Mouse (Mus musculus) forebrain, embryonic 16.5 days (tissue): ENCODE data around the gene Asgr2. TPM values are rescaled to one million over a fixed set of nuclear protein-coding genes. Genes with fewer than 3 reads are reported as not detected.
"Not testable (repeated sequence)": the region's sequence is repeated elsewhere in the genome, so short reads cannot be mapped to it uniquely, and the experiment has no call there.

Experiments
- ATAC-seq: fragments of 200-750 bp; cut with Nextera tagmentation; 2 replicates; pipeline ENCODE4 v1.8.0; 2017; ENCODE audit warnings: mild to moderate bottlenecking, moderate library complexity
- H3K27ac ChIP-seq: fragments of 300-500 bp; sonication (generic); 2 replicates; pipeline ENCODE4 v1.5.1; 2014; ENCODE audit warnings: low read length, control low read depth
- H3K27me3 ChIP-seq: fragments of 300-500 bp; sonication (generic); replicated peaks from 2 replicates; pipeline ENCODE4 v1.6.1; 2014; ENCODE audit warnings: low read length; ENCODE audit not compliant: control insufficient read depth, insufficient read depth
- H3K36me3 ChIP-seq: fragments of 300-500 bp; sonication (generic); 2 replicates; pipeline ENCODE4 v1.6.1; 2014; ENCODE audit not compliant: control insufficient read depth, insufficient read depth
- H3K4me1 ChIP-seq: fragments of 300-500 bp; sonication (generic); replicated peaks from 2 replicates; pipeline ENCODE4 v1.6.1; 2014; ENCODE audit warnings: low read length; ENCODE audit not compliant: control insufficient read depth, insufficient read depth
- H3K4me2 ChIP-seq: fragments of 300-500 bp; sonication (generic); 2 replicates; pipeline ENCODE4 v1.6.1; 2014; ENCODE audit warnings: mild to moderate bottlenecking, low read length, control low read depth
- H3K4me3 ChIP-seq: fragments of 300-500 bp; sonication (generic); replicated peaks from 2 replicates; pipeline ENCODE4 v1.5.1; 2014; ENCODE audit warnings: mild to moderate bottlenecking, low read length, control low read depth
- H3K9ac ChIP-seq: fragments of 300-500 bp; sonication (generic); replicated peaks from 2 replicates; pipeline ENCODE4 v1.6.1; 2014; ENCODE audit warnings: low read depth, low read length, control low read depth
- H3K9me3 ChIP-seq: fragments of 300-500 bp; sonication (generic); 2 replicates; pipeline ENCODE4 v1.6.1; 2016; ENCODE audit warnings: low read length; ENCODE audit not compliant: control insufficient read depth
- WGBS: fragments of 180-500 bp; shearing (Covaris S2); extraction: QIAGEN DNeasy Blood & Tissue Kit; methylation state at CpG from one replicate; pipeline ENCODE4 v1.1.7; 2014; 5-methylcytosine and 5-hydroxymethylcytosine counted together
- polyA plus RNA-seq: library from polyadenylated mRNA; unstranded; fragments of >200 nt; fragmentation: Nextera tagmentation; extraction: Ambion mirVana; gene quantifications from 2 replicates; pipeline ENCODE4 v1.2.1, GENCODE M21; 2015

The Asgr2 gene
- polyA plus RNA-seq, 1 experiment from 2014 or later, result not detected

GRCm38 (mm10) chr11:70114562-70114961 lies 22.1 kb downstream of the Asgr2 start:
- WGBS, result 84% methylated on average over 4 of the region's 4 CpGs
- Histone ChIP-seq H3K4me1 (no peaks in the 10 kb centered on the region), H3K9ac (no peak overlapping the region), H3K27ac (no peak overlapping the region), H3K27me3 (no peaks in the 10 kb centered on the region), H3K9me3 (no peaks in the 10 kb centered on the region), H3K36me3 (no peaks in the 10 kb centered on the region), H3K4me2 (no peak overlapping the region), H3K4me3 (no peak overlapping the region)
- ATAC-seq, result no peak

GRCm38 (mm10) chr11:70115901-70116300 lies 23.5 kb downstream of the Asgr2 start:
- Histone ChIP-seq H3K9me3 (no peaks in the 10 kb centered on the region), H3K4me3 (no peak overlapping the region), H3K36me3 (no peaks in the 10 kb centered on the region), H3K4me1 (no peaks in the 10 kb centered on the region), H3K27me3 (no peaks in the 10 kb centered on the region), H3K9ac (no peak overlapping the region), H3K4me2 (no peak overlapping the region), H3K27ac (no peak overlapping the region)
- ATAC-seq, result no peak
- WGBS, result 95% methylated on average over 3 of the region's 3 CpGs

- H3K9me3 ChIP-seq, result no peaks in the 10 kb centered on the region
- 81% methylated on average over 9 of the region's 9 CpGs for WGBS
Measured at GRCm38 (mm10) chr11:70129926-70130379, 37.5 kb downstream of the Asgr2 start, which contains the start of gene Mgl2. Mgl2 (plus strand) TSS chr11:70130329.

GRCm38 (mm10) chr11:70135001-70135400 lies 42.6 kb downstream of the Asgr2 start:
- H3K4me1 ChIP-seq, H3K27me3 ChIP-seq, H3K36me3 ChIP-seq, H3K27ac ChIP-seq, ATAC-seq, H3K9ac ChIP-seq, H3K9me3 ChIP-seq, H3K4me2 ChIP-seq, H3K4me3 ChIP-seq: not testable (repeated sequence)
- WGBS, result 84% methylated on average over 3 of the region's 3 CpGs

More at GRCm38 (mm10) chr11:70129926-70130379, 37.5 kb downstream of the Asgr2 start, which contains the start of gene Mgl2:
- Histone ChIP-seq H3K27me3 (no peaks in the 10 kb centered on the region), H3K4me1 (no peaks in the 10 kb centered on the region), H3K36me3 (no peaks in the 10 kb centered on the region), H3K27ac (no peak within 1 kb of the TSS), H3K9ac (no peak within 1 kb of the TSS), H3K4me2 (no peak within 1 kb of the TSS), H3K4me3 (no peak within 1 kb of the TSS)
- ATAC-seq, result no peak

GRCm38 (mm10) chr11:70135925-70136324 lies 43.5 kb downstream of the Asgr2 start:
- not testable (repeated sequence) for H3K36me3 ChIP-seq, H3K4me1 ChIP-seq, H3K4me2 ChIP-seq, H3K27me3 ChIP-seq, H3K27ac ChIP-seq, H3K9ac ChIP-seq, H3K4me3 ChIP-seq, H3K9me3 ChIP-seq, ATAC-seq
- 92% methylated on average over 8 of the region's 8 CpGs for WGBS

- no peaks in the 10 kb centered on the region for H3K4me1 ChIP-seq
- no peaks in the 10 kb centered on the region for H3K27me3 ChIP-seq
- H3K27ac ChIP-seq, result no peak overlapping the region
- no peak overlapping the region for H3K9ac ChIP-seq
- no peak overlapping the region for H3K4me2 ChIP-seq
- no peak overlapping the region for H3K4me3 ChIP-seq
- WGBS, result 88% methylated on average over 10 of the region's 10 CpGs
- H3K9me3 ChIP-seq, result no peaks in the 10 kb centered on the region
- no peak for ATAC-seq
- H3K36me3 ChIP-seq, result no peaks in the 10 kb centered on the region
Measured at GRCm38 (mm10) chr11:70139171-70139570, 46.7 kb downstream of the Asgr2 start.

- 62% methylated on average over 3 of the region's 3 CpGs for WGBS
- Histone ChIP-seq H3K36me3 (no peaks in the 10 kb centered on the region), H3K9me3 (no peaks in the 10 kb centered on the region), H3K27me3 (no peaks in the 10 kb centered on the region), H3K4me3 (no peak overlapping the region), H3K9ac (no peak overlapping the region), H3K27ac (no peak overlapping the region), H3K4me1 (no peaks in the 10 kb centered on the region), H3K4me2 (no peak overlapping the region)
- ATAC-seq, result no peak
Measured at GRCm38 (mm10) chr11:70151072-70151471, 58.6 kb downstream of the Asgr2 start.

Other genes starting within 250 kb of the Asgr2 start
- gene Plscr3, start 246.3 kb upstream of the Asgr2 start, polyA plus RNA-seq, result 55.0 and 57.7 TPM in 2 replicates
- gene Tnk1, start 233.9 kb upstream of the Asgr2 start, polyA plus RNA-seq, result 0.29 and 0.39 TPM in 2 replicates
- not detected in 2 replicates for gene Tmem95, start 214.6 kb upstream of the Asgr2 start, polyA plus RNA-seq
- 1.3 and 1.9 TPM in 2 replicates for gene Kctd11, start 211.2 kb upstream of the Asgr2 start, polyA plus RNA-seq
- 0.48 and 0.49 TPM in 2 replicates for gene Acap1, start 197.1 kb upstream of the Asgr2 start, polyA plus RNA-seq
- gene 2810408A11Rik, start 191.7 kb upstream of the Asgr2 start, polyA plus RNA-seq, result 16.4 and 18.5 TPM in 2 replicates
- gene Neurl4, start 191.6 kb upstream of the Asgr2 start, polyA plus RNA-seq, result 19.0 and 21.5 TPM in 2 replicates
- gene Gps2, start 178.8 kb upstream of the Asgr2 start, polyA plus RNA-seq, result 81.2 and 91.8 TPM in 2 replicates
- 1,142 and 1,181 TPM in 2 replicates for gene Eif5a, start 170.7 kb upstream of the Asgr2 start, polyA plus RNA-seq
- gene Ybx2, start 156.8 kb upstream of the Asgr2 start, polyA plus RNA-seq, result 3.3 and 3.4 TPM in 2 replicates
- gene Slc2a4, start 144.5 kb upstream of the Asgr2 start, polyA plus RNA-seq, result 6.6 and 6.7 TPM in 2 replicates
- gene Cldn7, start 127.9 kb upstream of the Asgr2 start, polyA plus RNA-seq, result 0.84 TPM in 1 of 2 replicates, not detected in the other
- 19.0 and 24.6 TPM in 2 replicates for gene Ctdnep1, start 111.5 kb upstream of the Asgr2 start, polyA plus RNA-seq
- gene Elp5, start 110.1 kb upstream of the Asgr2 start, polyA plus RNA-seq, result 166 and 167 TPM in 2 replicates
- gene Gabarap, start 101.5 kb upstream of the Asgr2 start, polyA plus RNA-seq, result 563 and 565 TPM in 2 replicates
- 63.7 and 66.8 TPM in 2 replicates for gene Phf23, start 96.9 kb upstream of the Asgr2 start, polyA plus RNA-seq
- 34.6 and 34.7 TPM in 2 replicates for gene Dvl2, start 92.0 kb upstream of the Asgr2 start, polyA plus RNA-seq
- 60.2 and 60.6 TPM in 2 replicates for gene Acadvl, start 77.2 kb upstream of the Asgr2 start, polyA plus RNA-seq
- 25.6 and 32.7 TPM in 2 replicates for gene Dlg4, start 75.7 kb upstream of the Asgr2 start, polyA plus RNA-seq
- 1.5 and 2.0 TPM in 2 replicates for gene Asgr1, start 38.6 kb upstream of the Asgr2 start, polyA plus RNA-seq
- 0.76 and 1.3 TPM in 2 replicates for gene Mgl2, start 37.7 kb downstream of the Asgr2 start, polyA plus RNA-seq
- gene Clec10a, start 63.6 kb downstream of the Asgr2 start, polyA plus RNA-seq, result 0.68 and 0.80 TPM in 2 replicates
- 3.1 and 4.8 TPM in 2 replicates for gene Slc16a11, start 120.1 kb downstream of the Asgr2 start, polyA plus RNA-seq
- 13.2 and 14.8 TPM in 2 replicates for gene Slc16a13, start 128.4 kb downstream of the Asgr2 start, polyA plus RNA-seq
- 6.9 and 8.1 TPM in 2 replicates for gene Bcl6b, start 137.2 kb downstream of the Asgr2 start, polyA plus RNA-seq
- gene 0610010K14Rik, start 145.3 kb downstream of the Asgr2 start, polyA plus RNA-seq, result 174 and 180 TPM in 2 replicates
- gene Gm21988, start 147.2 kb downstream of the Asgr2 start, polyA plus RNA-seq, result 13.2 and 14.6 TPM in 2 replicates
- 287 and 291 TPM in 2 replicates for gene Rnasek, start 147.2 kb downstream of the Asgr2 start, polyA plus RNA-seq
- 0.42 and 0.82 TPM in 2 replicates for gene Alox12, start 162.7 kb downstream of the Asgr2 start, polyA plus RNA-seq
- gene Alox12e, start 230.0 kb downstream of the Asgr2 start, polyA plus RNA-seq, result not detected in 2 replicates